Mouse (Mus musculus) MN1 (cell line): ENCODE results near the gene Gpr165.

Experiments used
- DNase-seq: peaks from one replicate; pipeline ENCODE4 v3.0.0-alpha.2; 2016; ENCODE audit warnings: low spot score

Gpr165 gene

GRCm38 (mm10) chrX:96712907-96713774, at the start of gene Gpr165:
Gene Gpr165, plus strand, starts transcription at chrX:96713441.
- no peak for DNase-seq

- DNase-seq: no peak
Measured at GRCm38 (mm10) chrX:96674871-96675270, 38.4 kb upstream of the Gpr165 start.
